Mouse (Mus musculus) embryonic facial prominence, embryonic 14.5 days (tissue): ENCODE results near the gene Ubap1l. TPM values are rescaled to one million over a fixed set of nuclear protein-coding genes. Genes with fewer than 3 reads are reported as not detected.

ENCODE experiments used
- ATAC-seq: fragments of 200-750 bp; cut with Nextera tagmentation; 2 replicates; pipeline ENCODE4 v1.8.0; 2017; ENCODE audit warnings: low read depth, moderate number of reproducible peaks, moderate TSS enrichment
- DNase-seq: peaks from one replicate; pipeline ENCODE4 v3.0.0-alpha.2; 2015; ENCODE audit warnings: low spot score
- H3K27ac ChIP-seq: fragments of 300-500 bp; sonication (generic); replicated peaks from 2 replicates; pipeline ENCODE4 v1.5.1; 2014; ENCODE audit warnings: low read depth, mild to moderate bottlenecking, low read length, moderate library complexity
- H3K27me3 ChIP-seq: fragments of 300-500 bp; sonication (generic); replicated peaks from 2 replicates; pipeline ENCODE4 v1.6.1; 2014; ENCODE audit warnings: low read length; ENCODE audit not compliant: control insufficient read depth, insufficient read depth
- H3K36me3 ChIP-seq: fragments of 300-500 bp; sonication (generic); 2 replicates; pipeline ENCODE4 v1.6.1; 2014; ENCODE audit warnings: low read length, mixed read lengths; ENCODE audit not compliant: control insufficient read depth, insufficient read depth
- H3K4me1 ChIP-seq: fragments of 300-500 bp; sonication (generic); 2 replicates; pipeline ENCODE4 v1.6.1; 2014; ENCODE audit warnings: antibody characterized with exemption, low read length; ENCODE audit not compliant: control insufficient read depth, insufficient read depth
- H3K4me2 ChIP-seq: fragments of 300-500 bp; sonication (generic); 2 replicates; pipeline ENCODE4 v1.6.1; 2014; ENCODE audit warnings: low read depth, mild to moderate bottlenecking, low read length, moderate library complexity, mixed read lengths
- H3K4me3 ChIP-seq: fragments of 300-500 bp; sonication (generic); 2 replicates; pipeline ENCODE4 v1.5.1; 2014; ENCODE audit warnings: low read depth, mild to moderate bottlenecking, low read length
- H3K9ac ChIP-seq: fragments of 300-500 bp; sonication (generic); 2 replicates; pipeline ENCODE4 v1.6.1; 2014; ENCODE audit warnings: low read depth, mild to moderate bottlenecking, low read length, moderate library complexity, mixed read lengths
- H3K9me3 ChIP-seq: fragments of 300-500 bp; sonication (generic); 2 replicates; pipeline ENCODE4 v1.6.1; 2016; ENCODE audit warnings: low read length; ENCODE audit not compliant: control insufficient read depth
- WGBS: fragments of 180-500 bp; shearing (Covaris S2); extraction: QIAGEN DNeasy Blood & Tissue Kit; methylation state at CpG from one replicate; pipeline ENCODE4 v1.1.7; 2014; 5-methylcytosine and 5-hydroxymethylcytosine counted together
- polyA plus RNA-seq: library from polyadenylated mRNA; unstranded; fragments of >200 nt; fragmentation: Nextera tagmentation; extraction: Ambion mirVana; gene quantifications from 2 replicates; pipeline ENCODE4 v1.2.1, GENCODE M21; 2014

Gene Ubap1l
- polyA plus RNA-seq, 1 experiment from 2014 or later: 0.72 TPM

GRCm38 (mm10) chr9:65382031-65382750, 21.4 kb downstream of the Ubap1l start:
- ATAC-seq: no peak
- Histone ChIP-seq H3K4me2 (no peak overlapping the region), H3K36me3 (0 out of 2 replicates have a peak, but pooled peaks cover 1% of the 10 kb centered on the region), H3K4me1 (peaks cover 4% of the 10 kb centered on the region; the same call in 1 of the 2 replicates), H3K27me3 (no peaks in the 10 kb centered on the region), H3K27ac (no peak overlapping the region), H3K9ac (no peak overlapping the region), H3K9me3 (no peaks in the 10 kb centered on the region), H3K4me3 (no peak overlapping the region)
- WGBS: 66% methylated on average over 6 of the region's 6 CpGs
- DNase-seq: no peak

- DNase-seq (no peak), ATAC-seq (no peak)
- H3K4me3 ChIP-seq: no peak overlapping the region
- no peaks in the 10 kb centered on the region for H3K9me3 ChIP-seq
- no peak overlapping the region for H3K4me2 ChIP-seq
- H3K36me3 ChIP-seq: no peaks in the 10 kb centered on the region
- no peak overlapping the region for H3K9ac ChIP-seq
- H3K27ac ChIP-seq: no peak overlapping the region
- H3K27me3 ChIP-seq: no peaks in the 10 kb centered on the region
- H3K4me1 ChIP-seq: peaks cover 4% of the 10 kb centered on the region; the same call in 1 of the 2 replicates
- WGBS: 47% methylated on average over 3 of the region's 3 CpGs
Observed at GRCm38 (mm10) chr9:65382751-65383097, 21.9 kb downstream of the Ubap1l start.

DNA sequence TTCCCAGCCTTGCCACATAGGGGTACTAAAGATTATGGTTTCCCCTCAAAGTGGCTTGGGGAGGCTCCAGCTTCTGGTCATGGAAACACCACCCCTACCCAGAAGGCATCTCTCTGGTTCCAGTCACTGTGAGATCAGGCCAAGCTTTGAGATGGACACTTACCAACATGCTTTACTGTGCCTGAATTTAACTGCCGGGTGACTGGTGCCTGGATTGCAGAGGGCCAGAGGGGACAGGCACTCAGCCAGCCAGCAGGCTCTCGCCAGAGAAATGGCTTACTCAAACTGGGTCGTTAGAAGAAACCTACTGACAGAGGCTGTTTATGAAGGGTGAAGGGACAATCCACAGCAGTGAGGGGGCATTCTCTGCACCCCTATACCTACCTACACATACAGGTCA, 23.4 kb downstream of the Ubap1l start:
- 0 out of 2 replicates have a peak, but pooled peaks cover 5% of the 10 kb centered on the region for H3K27me3 ChIP-seq
- no peak overlapping the region for H3K9ac ChIP-seq
- H3K36me3 ChIP-seq: no peaks in the 10 kb centered on the region
- 49% methylated on average over 3 of the region's 3 CpGs for WGBS
- H3K4me1 ChIP-seq: peaks cover 4% of the 10 kb centered on the region; the same call in 1 of the 2 replicates
- DNase-seq (no peak), ATAC-seq (no peak)
- H3K27ac ChIP-seq: no peak overlapping the region
- H3K9me3 ChIP-seq: no peaks in the 10 kb centered on the region
- no peak overlapping the region for H3K4me3 ChIP-seq
- no peak overlapping the region for H3K4me2 ChIP-seq

- DNase-seq (peak; percentile 24), ATAC-seq (peak; percentile 31; the same call in 1 of the 2 replicates)
- Histone ChIP-seq H3K4me2 (no peak overlapping the region), H3K27ac (no peak overlapping the region), H3K4me3 (no peak overlapping the region), H3K27me3 (peaks cover 24% of the 10 kb centered on the region), H3K9me3 (no peaks in the 10 kb centered on the region), H3K9ac (no peak overlapping the region), H3K4me1 (peaks cover 4% of the 10 kb centered on the region; the same call in 1 of the 2 replicates), H3K36me3 (no peaks in the 10 kb centered on the region)
- WGBS: 26% methylated on average over 8 of the region's 8 CpGs
Observed at GRCm38 (mm10) chr9:65386373-65387140, 25.7 kb downstream of the Ubap1l start.

GRCm38 (mm10) chr9:65390752-65391612, 30.1 kb downstream of the Ubap1l start:
- Histone ChIP-seq H3K9ac (peak overlapping the region; percentile 60), H3K9me3 (no peaks in the 10 kb centered on the region), H3K4me1 (peaks cover 4% of the 10 kb centered on the region; the same call in 1 of the 2 replicates), H3K27ac (no peak overlapping the region), H3K4me3 (peak overlapping the region; percentile 51), H3K36me3 (no peaks in the 10 kb centered on the region), H3K27me3 (peaks cover 37% of the 10 kb centered on the region), H3K4me2 (peak overlapping the region; percentile 69)
- peak; percentile 54 for ATAC-seq
- DNase-seq: peak; percentile 53
- WGBS: 26% methylated on average over 55 of the region's 96 CpGs

GRCm38 (mm10) chr9:65391613-65391964, 30.7 kb downstream of the Ubap1l start, which contains the start of gene Kbtbd13:
Kbtbd13 (minus strand) TSS chr9:65391652.
- H3K4me2 ChIP-seq: peak within 1 kb of the TSS; percentile 69
- peak within 1 kb of the TSS; percentile 51 for H3K4me3 ChIP-seq
- DNase-seq: no peak
- H3K9ac ChIP-seq: peak within 1 kb of the TSS; percentile 60
- H3K27ac ChIP-seq: no peak within 1 kb of the TSS
- no peaks in the 10 kb centered on the region for H3K9me3 ChIP-seq
- peaks cover 37% of the 10 kb centered on the region for H3K27me3 ChIP-seq
- no peak for ATAC-seq
- 39% methylated on average over 8 of the region's 8 CpGs for WGBS
- 0 out of 2 replicates have a peak, but pooled peaks cover under 1% of the 10 kb centered on the region for H3K4me1 ChIP-seq
- H3K36me3 ChIP-seq: no peaks in the 10 kb centered on the region

- Histone ChIP-seq H3K4me1 (no peaks in the 10 kb centered on the region), H3K36me3 (no peaks in the 10 kb centered on the region), H3K27me3 (peaks cover 37% of the 10 kb centered on the region), H3K9ac (no peak overlapping the region), H3K4me3 (no peak overlapping the region), H3K9me3 (no peaks in the 10 kb centered on the region), H3K4me2 (no peak overlapping the region), H3K27ac (no peak overlapping the region)
- WGBS: 23% methylated on average over 6 of the region's 6 CpGs
- DNase-seq (peak; percentile 54), ATAC-seq (no peak)
Observed at GRCm38 (mm10) chr9:65392638-65393364, 32.0 kb downstream of the Ubap1l start.

- Histone ChIP-seq H3K9me3 (no peaks in the 10 kb centered on the region), H3K4me2 (no peak overlapping the region), H3K9ac (no peak overlapping the region), H3K4me1 (0 out of 2 replicates have a peak, but pooled peaks cover 1% of the 10 kb centered on the region), H3K27me3 (peaks cover 37% of the 10 kb centered on the region), H3K36me3 (no peaks in the 10 kb centered on the region), H3K4me3 (no peak overlapping the region), H3K27ac (no peak overlapping the region)
- no peak for ATAC-seq
- 30% methylated on average over 2 of the region's 2 CpGs for WGBS
- DNase-seq: no peak
Observed at GRCm38 (mm10) chr9:65393606-65394005, 32.8 kb downstream of the Ubap1l start.
